21 mouse cellular contexts compared by ENCODE assay signal in genomic region chr7:125055951-125056625, GRCm38 (mm10).
DNase-seq lines count a peak whose midpoint lies in the region; ATAC-seq and TF ChIP-seq lines count a peak whose summit lies in the region.
"Had no signal": no experiment of that assay in that cellular context is flagged by ENCODE, and none has a peak within 500 bp of the region (broad histone marks: within the 10 kb centered on the region; RNA-seq: fewer than 3 reads in every experiment).

No protein-coding gene starts in this region.

- peaks cover 6% of the 10 kb centered on the region; the same call in 1 of the 2 replicates for H3K9me3 ChIP-seq in embryonic facial prominence, embryonic 14.5 days (ENCODE audit: control insufficient read depth, low read length)
- no peaks in the 10 kb centered on the region for H3K9me3 ChIP-seq in embryonic facial prominence, embryonic 10.5 days
- H3K9me3 ChIP-seq in forebrain, embryonic 16.5 days (ENCODE audit: control insufficient read depth, low read length): peaks cover 7% of the 10 kb centered on the region; the same call in 1 of the 2 replicates
- H3K9me3 ChIP-seq: heart, embryonic 10.5 days had no signal

- DNase-seq in embryonic facial prominence, embryonic 14.5 days (ENCODE audit: low spot score): peak; percentile 3
- no peak for DNase-seq in embryonic facial prominence, embryonic 10.5 days (ENCODE audit: low spot score)
- peak; percentile 80 for DNase-seq in liver, adult 2 months (ENCODE audit: extremely low read depth, low read depth, low spot score)
- DNase-seq in liver: no peak
- DNase-seq in layer of hippocampus, postnatal 36 days: peak; percentile 29 to 30
- DNase-seq in thymus, postnatal 0 days (ENCODE audit: low spot score): no peak
- DNase-seq in embryo, embryonic 10 days (ENCODE audit: low spot score): no peak
- DNase-seq: adrenal gland, postnatal 10 days; B cell, adult 2 months; gastrocnemius, postnatal 25 days; heart, postnatal 14 days; kidney, adult 11 months; kidney, postnatal 14 days; lung, postnatal 14 days; spleen, adult 18-20 months had no signal

- H3K27ac ChIP-seq in embryonic facial prominence, embryonic 14.5 days (replicated peaks; ENCODE audit: low read depth, low read length): no peak overlapping the region
- H3K27ac ChIP-seq in embryonic facial prominence, embryonic 10.5 days (replicated peaks): no peak overlapping the region
- no peak overlapping the region for H3K27ac ChIP-seq in liver, adult 2 months (replicated peaks; ENCODE audit: insufficient read depth, low read depth, low read length)
- H3K27ac ChIP-seq in forebrain, embryonic 16.5 days (ENCODE audit: low read length): peak overlapping the region; percentile 63; the same call in 1 of the 2 replicates
- H3K27ac ChIP-seq: heart, embryonic 10.5 days; hindbrain, postnatal 0 days; left cerebral cortex, adult 2 months; limb, embryonic 12.5 days; liver, embryonic 15.5 days had no signal

- ATAC-seq in embryonic facial prominence, embryonic 14.5 days (ENCODE audit: low read depth): no peak
- ATAC-seq in forebrain, embryonic 16.5 days: peak; percentile 94
- ATAC-seq: hindbrain, postnatal 0 days had no signal

- H3K4me2 ChIP-seq in embryonic facial prominence, embryonic 14.5 days (ENCODE audit: low read depth, low read length): no peak overlapping the region
- H3K4me2 ChIP-seq in forebrain, embryonic 16.5 days (ENCODE audit: low read length): no peak overlapping the region
- H3K4me2 ChIP-seq: limb, embryonic 12.5 days; liver, embryonic 15.5 days had no signal

- no peaks in the 10 kb centered on the region for H3K27me3 ChIP-seq in embryonic facial prominence, embryonic 14.5 days (replicated peaks; ENCODE audit: control insufficient read depth, insufficient read depth, low read length)
- no peaks in the 10 kb centered on the region for H3K27me3 ChIP-seq in embryonic facial prominence, embryonic 10.5 days (replicated peaks; ENCODE audit: low read depth, poor library complexity, severe bottlenecking)
- H3K27me3 ChIP-seq in liver, adult 2 months (ENCODE audit: control insufficient read depth, insufficient read depth, low read length): no peaks in the 10 kb centered on the region
- no peaks in the 10 kb centered on the region for H3K27me3 ChIP-seq in forebrain, embryonic 16.5 days (replicated peaks; ENCODE audit: control insufficient read depth, insufficient read depth, low read length)
- H3K27me3 ChIP-seq: limb, embryonic 12.5 days; liver, embryonic 15.5 days had no signal

- H3K9ac ChIP-seq in embryonic facial prominence, embryonic 14.5 days (ENCODE audit: low read depth, low read length): no peak overlapping the region
- H3K9ac ChIP-seq in liver, adult 2 months (ENCODE audit: low read depth, low read length): no peak overlapping the region
- no peak overlapping the region for H3K9ac ChIP-seq in forebrain, embryonic 16.5 days (replicated peaks; ENCODE audit: low read depth, low read length)
- H3K9ac ChIP-seq: limb, embryonic 12.5 days; liver, embryonic 15.5 days had no signal

- TF ChIP-seq POLR2A in liver, adult 2 months (IDR thresholded peaks at IDR 0.05; ENCODE audit: extremely low read depth, insufficient read depth, low read length): no peak

- no peaks in the 10 kb centered on the region for H3K79me2 ChIP-seq in liver, adult 2 months (ENCODE audit: control insufficient read depth, insufficient read depth, low read length)

- H3K4me3 ChIP-seq in embryonic facial prominence, embryonic 14.5 days (ENCODE audit: low read depth, low read length): no peak overlapping the region
- H3K4me3 ChIP-seq in embryonic facial prominence, embryonic 10.5 days: no peak overlapping the region
- H3K4me3 ChIP-seq in liver, adult 2 months (ENCODE audit: insufficient read depth, low read depth, low read length): no peak overlapping the region
- H3K4me3 ChIP-seq in forebrain, embryonic 16.5 days (replicated peaks; ENCODE audit: low read length): no peak overlapping the region
- H3K4me3 ChIP-seq: heart, embryonic 10.5 days; left cerebral cortex, adult 2 months; limb, embryonic 12.5 days; liver, embryonic 15.5 days had no signal

- no peak for TF ChIP-seq CTCF in liver, adult 2 months (IDR thresholded peaks at IDR 0.05; ENCODE audit: low read depth, low read length)

- no peaks in the 10 kb centered on the region for H3K36me3 ChIP-seq in embryonic facial prominence, embryonic 14.5 days (ENCODE audit: control insufficient read depth, insufficient read depth, low read length)
- H3K36me3 ChIP-seq in embryonic facial prominence, embryonic 10.5 days (replicated peaks): no peaks in the 10 kb centered on the region
- H3K36me3 ChIP-seq in liver, adult 2 months (ENCODE audit: control insufficient read depth, insufficient read depth, low read length): no peaks in the 10 kb centered on the region
- no peaks in the 10 kb centered on the region for H3K36me3 ChIP-seq in forebrain, embryonic 16.5 days (ENCODE audit: control insufficient read depth, insufficient read depth)
- H3K36me3 ChIP-seq: heart, embryonic 10.5 days; limb, embryonic 12.5 days; liver, embryonic 15.5 days had no signal

- H3K4me1 ChIP-seq in embryonic facial prominence, embryonic 14.5 days (ENCODE audit: control insufficient read depth, insufficient read depth, low read length): no peaks in the 10 kb centered on the region
- no peaks in the 10 kb centered on the region for H3K4me1 ChIP-seq in embryonic facial prominence, embryonic 10.5 days
- H3K4me1 ChIP-seq in liver, adult 2 months (ENCODE audit: control insufficient read depth, insufficient read depth, low read length): peaks cover 2% of the 10 kb centered on the region; the same call in 1 of the 2 replicates
- H3K4me1 ChIP-seq in forebrain, embryonic 16.5 days (replicated peaks; ENCODE audit: control insufficient read depth, insufficient read depth, low read length): peaks cover 5% of the 10 kb centered on the region
- H3K4me1 ChIP-seq: heart, embryonic 10.5 days; limb, embryonic 12.5 days; liver, embryonic 15.5 days had no signal

Comparison
In these comparisons a context has a peak if more than half of its experiments do, and no peak if none do; other contexts are left out.
1. DNase-seq: peak in embryonic facial prominence, embryonic 14.5 days (single experiment), liver, adult 2 months (single experiment) and layer of hippocampus, postnatal 36 days (2 of 2); none in embryonic facial prominence, embryonic 10.5 days (single experiment), liver (single experiment), thymus, postnatal 0 days (single experiment) and embryo, embryonic 10 days (single experiment).